ENCODE assay signal across 17 mouse cellular contexts in genomic region chr3:36797025-36797424, GRCm38 (mm10).
A peak's percentile ranks its signal among the peaks of the same experiment; 100 is the strongest.
DNase-seq lines count a peak whose midpoint lies in the region; ATAC-seq and TF ChIP-seq lines count a peak whose summit lies in the region.
"Had no signal": no experiment of that assay in that cellular context is flagged by ENCODE, and none has a peak within 500 bp of the region (broad histone marks: within the 10 kb centered on the region; RNA-seq: fewer than 3 reads in every experiment).

No protein-coding gene starts in this region.

- no peak overlapping the region for H3K4me3 ChIP-seq in lung, embryonic 14.5 days (ENCODE audit: low read depth, low read length)
- no peak overlapping the region for H3K4me3 ChIP-seq in kidney, adult 2 months (ENCODE audit: insufficient read depth, low read depth, low read length)
- no peak overlapping the region for H3K4me3 ChIP-seq in forebrain, embryonic 16.5 days (replicated peaks; ENCODE audit: low read length)
- H3K4me3 ChIP-seq: embryonic facial prominence, embryonic 15.5 days; limb, embryonic 12.5 days had no signal

- no peaks in the 10 kb centered on the region for H3K36me3 ChIP-seq in lung, embryonic 14.5 days (ENCODE audit: insufficient read depth)
- H3K36me3 ChIP-seq in kidney, adult 2 months (ENCODE audit: control insufficient read depth, insufficient read depth, low read length), result no peaks in the 10 kb centered on the region
- no peaks in the 10 kb centered on the region for H3K36me3 ChIP-seq in forebrain, embryonic 16.5 days (ENCODE audit: control insufficient read depth, insufficient read depth)
- H3K36me3 ChIP-seq: embryonic facial prominence, embryonic 15.5 days; limb, embryonic 12.5 days had no signal

- H3K27me3 ChIP-seq in lung, embryonic 14.5 days (ENCODE audit: insufficient read depth, low read length), result no peaks in the 10 kb centered on the region
- H3K27me3 ChIP-seq in kidney, adult 2 months (replicated peaks; ENCODE audit: control insufficient read depth, insufficient read depth, low read length), result no peaks in the 10 kb centered on the region
- H3K27me3 ChIP-seq in forebrain, embryonic 16.5 days (replicated peaks; ENCODE audit: control insufficient read depth, insufficient read depth, low read length), result no peaks in the 10 kb centered on the region
- H3K27me3 ChIP-seq: embryonic facial prominence, embryonic 15.5 days; limb, embryonic 12.5 days had no signal

- DNase-seq in adrenal gland, postnatal 14 days, result peak; percentile 9
- DNase-seq in adrenal gland, postnatal 25 days, result no peak
- peak; percentile 38 for DNase-seq in lung, embryonic 14.5 days
- no peak for DNase-seq in lung, postnatal 36 days
- DNase-seq in kidney, adult 2 months, result peak; percentile 48
- DNase-seq in kidney, postnatal 36 days, result peak; percentile 31 to 41
- no peak for DNase-seq in liver
- DNase-seq: cerebellum, postnatal 10 days; retina, postnatal 1 day; spleen, adult 18-20 months; thymus, postnatal 25 days had no signal

- no peak overlapping the region for H3K9ac ChIP-seq in lung, embryonic 14.5 days
- H3K9ac ChIP-seq in forebrain, embryonic 16.5 days (replicated peaks; ENCODE audit: low read depth, low read length), result no peak overlapping the region
- H3K9ac ChIP-seq: embryonic facial prominence, embryonic 15.5 days; limb, embryonic 12.5 days had no signal

- H3K4me1 ChIP-seq in lung, embryonic 14.5 days (ENCODE audit: insufficient read depth), result no peaks in the 10 kb centered on the region
- H3K4me1 ChIP-seq in kidney, adult 2 months (ENCODE audit: control insufficient read depth, insufficient read depth, low read length), result no peaks in the 10 kb centered on the region
- no peaks in the 10 kb centered on the region for H3K4me1 ChIP-seq in forebrain, embryonic 16.5 days (replicated peaks; ENCODE audit: control insufficient read depth, insufficient read depth, low read length)
- H3K4me1 ChIP-seq: embryonic facial prominence, embryonic 15.5 days; limb, embryonic 12.5 days had no signal

- 31% methylated on average over 4 of the region's 4 CpGs for WGBS in lung, embryonic 14.5 days
- 20% methylated on average over 4 of the region's 4 CpGs for WGBS in kidney, adult 2 months
- WGBS in forebrain, embryonic 16.5 days, result 70% methylated on average over 4 of the region's 4 CpGs

- H3K9me3 ChIP-seq in lung, embryonic 14.5 days (ENCODE audit: low read depth, low read length), result no peaks in the 10 kb centered on the region
- H3K9me3 ChIP-seq in forebrain, embryonic 16.5 days (ENCODE audit: control insufficient read depth, low read length), result no peaks in the 10 kb centered on the region
- H3K9me3 ChIP-seq: embryonic facial prominence, embryonic 15.5 days; limb, embryonic 12.5 days had no signal

- no peak overlapping the region for H3K4me2 ChIP-seq in lung, embryonic 14.5 days
- no peak overlapping the region for H3K4me2 ChIP-seq in forebrain, embryonic 16.5 days (ENCODE audit: low read length)
- H3K4me2 ChIP-seq: embryonic facial prominence, embryonic 15.5 days; limb, embryonic 12.5 days had no signal

- peak; percentile 58; the same call in 1 of the 2 replicates for ATAC-seq in lung, embryonic 14.5 days (ENCODE audit: insufficient read depth)
- ATAC-seq in forebrain, embryonic 16.5 days, result no peak
- ATAC-seq: forebrain, embryonic 14.5 days; hindbrain, postnatal 0 days; Patski had no signal

- no peak overlapping the region for H3K27ac ChIP-seq in lung, embryonic 14.5 days (ENCODE audit: low read depth)
- H3K27ac ChIP-seq in kidney, adult 2 months (ENCODE audit: insufficient read depth, low read depth, low read length), result no peak overlapping the region
- no peak overlapping the region for H3K27ac ChIP-seq in forebrain, embryonic 16.5 days (ENCODE audit: low read length)
- H3K27ac ChIP-seq: embryonic facial prominence, embryonic 15.5 days; hindbrain, postnatal 0 days; limb, embryonic 12.5 days had no signal

- no peak for TF ChIP-seq CTCF in lung, embryonic 14.5 days (IDR thresholded peaks at IDR 0.05; ENCODE audit: low read depth)
- no peak for TF ChIP-seq CTCF in kidney, adult 2 months (conservative IDR thresholded peaks at IDR 0.05; ENCODE audit: insufficient read depth, insufficient read length, low read depth, low read length)

- TF ChIP-seq POLR2A in kidney, adult 2 months (IDR thresholded peaks at IDR 0.05; ENCODE audit: low read depth, low read length), result no peak

Comparison
In these comparisons a context has a peak if more than half of its experiments do, and no peak if none do; other contexts are left out.
1. DNase-seq: peak in adrenal gland, postnatal 14 days (single experiment), lung, embryonic 14.5 days (single experiment), kidney, adult 2 months (single experiment) and kidney, postnatal 36 days (2 of 2); none in adrenal gland, postnatal 25 days (single experiment), lung, postnatal 36 days (single experiment) and liver (single experiment).